8 mouse cellular contexts compared by ENCODE assay signal in the genomic region with DNA sequence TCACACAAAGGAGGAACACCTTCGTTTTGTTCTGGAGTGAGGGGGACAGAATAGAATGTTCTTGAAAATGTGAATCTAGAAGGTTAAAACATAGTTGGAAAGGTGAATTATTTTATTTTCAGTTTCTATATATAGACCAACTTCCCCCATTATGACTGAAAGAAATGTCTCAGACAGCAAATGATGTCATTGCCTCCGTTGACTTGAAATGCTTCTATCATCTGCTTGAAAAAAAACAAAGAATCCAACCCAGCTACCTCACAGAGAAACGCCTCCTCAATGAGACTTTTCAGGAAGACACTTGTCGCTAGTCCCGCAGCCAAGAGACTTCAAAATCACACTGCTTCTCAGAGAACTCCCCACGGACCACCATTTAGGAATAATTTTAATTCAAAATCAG.
DNase-seq lines count a peak whose midpoint lies in the region; ATAC-seq and TF ChIP-seq lines count a peak whose summit lies in the region.

No protein-coding gene starts in this region.

- H3K4me3 ChIP-seq in lung, embryonic 16.5 days (ENCODE audit: low read length): no peak overlapping the region
- H3K4me3 ChIP-seq in lung, adult 2 months (replicated peaks; ENCODE audit: extremely low read depth, low read depth, low read length): no peak overlapping the region
- H3K4me3 ChIP-seq in heart, embryonic 11.5 days (ENCODE audit: low read depth, low read length): peak overlapping the region; percentile 43; the same call in 1 of the 2 replicates
- H3K4me3 ChIP-seq in liver, postnatal 0 days (ENCODE audit: low read depth, low read length): peak overlapping the region; percentile 59
- H3K4me3 ChIP-seq in layer of hippocampus, adult 2 months: no peak overlapping the region; the same call in 1 of the 2 replicates

- H3K36me3 ChIP-seq in lung, embryonic 16.5 days (ENCODE audit: control insufficient read depth, insufficient read depth, low read length): no peaks in the 10 kb centered on the region
- no peaks in the 10 kb centered on the region for H3K36me3 ChIP-seq in heart, embryonic 11.5 days (ENCODE audit: control insufficient read depth, insufficient read depth, low read length)
- H3K36me3 ChIP-seq in liver, postnatal 0 days (replicated peaks; ENCODE audit: insufficient read depth, low read length): no peaks in the 10 kb centered on the region

- ATAC-seq in lung, embryonic 16.5 days (ENCODE audit: low read depth): no peak
- no peak for ATAC-seq in heart, embryonic 11.5 days (replicated peaks; ENCODE audit: insufficient number of reproducible peaks, low FRiP score, low TSS enrichment)
- no peak for ATAC-seq in liver, postnatal 0 days

- no peak overlapping the region for H3K9ac ChIP-seq in lung, embryonic 16.5 days (ENCODE audit: low read length)
- H3K9ac ChIP-seq in heart, embryonic 11.5 days (ENCODE audit: low read depth, low read length): no peak overlapping the region
- H3K9ac ChIP-seq in liver, postnatal 0 days (replicated peaks): no peak overlapping the region

- WGBS in lung, embryonic 16.5 days: 10% methylated on average over 6 of the region's 6 CpGs
- 30% methylated on average over 6 of the region's 6 CpGs for WGBS in lung, adult 2 months
- 6% methylated on average over 6 of the region's 6 CpGs for WGBS in heart, embryonic 11.5 days (ENCODE audit: insufficient replicate concordance)
- 12% methylated on average over 6 of the region's 6 CpGs for WGBS in liver, postnatal 0 days (ENCODE audit: insufficient replicate concordance)

- DNase-seq in lung, adult 2 months: no peak
- no peak for DNase-seq in liver, postnatal 0 days
- DNase-seq in thymus, postnatal 25 days: peak; percentile 25
- no peak for DNase-seq in left cerebral cortex, adult 8-10 months (ENCODE audit: low spot score in 2 of 2)
- no peak for DNase-seq in cerebellum, postnatal 25 days
- DNase-seq in layer of hippocampus, adult 2 months (ENCODE audit: low spot score in 2 of 2): no peak

- H3K27me3 ChIP-seq in lung, embryonic 16.5 days (ENCODE audit: control insufficient read depth, insufficient read depth, low read depth, low read length): peaks cover 23% of the 10 kb centered on the region
- peaks cover 42% of the 10 kb centered on the region for H3K27me3 ChIP-seq in heart, embryonic 11.5 days (ENCODE audit: control insufficient read depth, insufficient read depth, low read length)
- H3K27me3 ChIP-seq in liver, postnatal 0 days (ENCODE audit: insufficient read depth, low read length): peaks cover 24% of the 10 kb centered on the region

- peaks cover 17% of the 10 kb centered on the region for H3K4me1 ChIP-seq in lung, embryonic 16.5 days (replicated peaks; ENCODE audit: control insufficient read depth, insufficient read depth, low read length)
- H3K4me1 ChIP-seq in lung, adult 2 months (ENCODE audit: control insufficient read depth, insufficient read depth, low read length): peaks cover 4% of the 10 kb centered on the region
- H3K4me1 ChIP-seq in heart, embryonic 11.5 days (ENCODE audit: control insufficient read depth, insufficient read depth, low read length): peaks cover 15% of the 10 kb centered on the region; the same call in 1 of the 2 replicates
- H3K4me1 ChIP-seq in liver, postnatal 0 days (ENCODE audit: insufficient read depth): peaks cover 17% of the 10 kb centered on the region

- H3K27ac ChIP-seq in lung, embryonic 16.5 days (ENCODE audit: low read length): no peak overlapping the region
- no peak overlapping the region for H3K27ac ChIP-seq in heart, embryonic 11.5 days (ENCODE audit: low read depth, low read length)
- H3K27ac ChIP-seq in liver, postnatal 0 days (ENCODE audit: low read depth): no peak overlapping the region
- H3K27ac ChIP-seq in layer of hippocampus, adult 2 months: no peak overlapping the region

- TF ChIP-seq EP300 in liver, postnatal 0 days (IDR thresholded peaks at IDR 0.05; ENCODE audit: low read depth): no peak

- H3K9me3 ChIP-seq in lung, embryonic 16.5 days (ENCODE audit: control insufficient read depth, low read length): no peaks in the 10 kb centered on the region
- no peaks in the 10 kb centered on the region for H3K9me3 ChIP-seq in heart, embryonic 11.5 days (replicated peaks; ENCODE audit: control insufficient read depth, low read length)
- no peaks in the 10 kb centered on the region for H3K9me3 ChIP-seq in liver, postnatal 0 days (ENCODE audit: low read length)

- TF ChIP-seq CTCF in lung, adult 2 months (IDR thresholded peaks at IDR 0.05; ENCODE audit: insufficient read depth, low read length): no peak
- TF ChIP-seq CTCF in liver, postnatal 0 days (IDR thresholded peaks at IDR 0.05; ENCODE audit: low read depth): no peak
- TF ChIP-seq CTCF in layer of hippocampus, adult 2 months (conservative IDR thresholded peaks at IDR 0.05): no peak

- no peak for TF ChIP-seq POLR2A in lung, adult 2 months (IDR thresholded peaks at IDR 0.05; ENCODE audit: borderline replicate concordance, extremely low read depth, low read depth, low read length)

- H3K4me2 ChIP-seq in lung, embryonic 16.5 days (ENCODE audit: low read depth, low read length): peak overlapping the region; percentile 76; the same call in 1 of the 2 replicates
- H3K4me2 ChIP-seq in heart, embryonic 11.5 days: peak overlapping the region; percentile 74
- peak overlapping the region; percentile 95 for H3K4me2 ChIP-seq in liver, postnatal 0 days (ENCODE audit: low read depth, low read length)

Comparison
In these comparisons a context has a peak if more than half of its experiments do, and no peak if none do; other contexts are left out.
1. H3K4me3 ChIP-seq: peak in heart, embryonic 11.5 days (single experiment) and liver, postnatal 0 days (single experiment); none in lung, embryonic 16.5 days (single experiment), lung, adult 2 months (single experiment) and layer of hippocampus, adult 2 months (single experiment).
2. Peak in every context shown above with its lines, with median percentiles within 50 percentile points of each other: H3K4me2 ChIP-seq.